Mouse (Mus musculus) activated CD4-positive, CD25-positive, alpha-beta regulatory T cell, adult 4 months (primary cell): ENCODE results near the gene Otulinl. TPM values are rescaled to one million over a fixed set of nuclear protein-coding genes. Genes with fewer than 3 reads are reported as not detected.

Source experiments
- ATAC-seq: one replicate; pipeline ENCODE4 v1.8.0; 2017
- polyA plus RNA-seq, 2 experiments: library from polyadenylated mRNA; unstranded; fragments of 100-300 nt; shearing (Covaris generic); gene quantifications; one replicate each; pipeline ENCODE4 v1.2.1; 2017

Gene Otulinl
- polyA plus RNA-seq, 2 experiments from 2014 or later: 160 to 175 TPM

DNA sequence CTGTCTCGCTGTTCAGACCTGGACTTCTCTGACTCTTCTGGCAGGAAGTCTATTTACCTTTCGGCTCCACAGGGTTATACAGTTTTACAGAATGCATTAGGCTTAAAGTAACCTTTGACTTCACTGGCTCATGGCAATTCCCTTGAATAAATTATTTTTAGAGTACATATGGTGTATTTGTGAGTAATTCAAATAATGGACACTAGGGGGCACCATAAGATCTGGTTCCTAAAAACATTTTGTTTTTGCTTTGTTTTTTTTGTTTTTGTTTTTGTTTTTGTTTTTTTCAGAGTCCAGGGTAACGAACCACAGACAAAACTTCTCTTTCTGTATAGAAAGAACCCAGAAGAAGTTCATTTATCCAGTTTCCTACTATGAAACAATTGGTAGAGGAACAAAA, 33.7 kb downstream of the Otulinl start:
- peak; percentile 44 for ATAC-seq

DNA sequence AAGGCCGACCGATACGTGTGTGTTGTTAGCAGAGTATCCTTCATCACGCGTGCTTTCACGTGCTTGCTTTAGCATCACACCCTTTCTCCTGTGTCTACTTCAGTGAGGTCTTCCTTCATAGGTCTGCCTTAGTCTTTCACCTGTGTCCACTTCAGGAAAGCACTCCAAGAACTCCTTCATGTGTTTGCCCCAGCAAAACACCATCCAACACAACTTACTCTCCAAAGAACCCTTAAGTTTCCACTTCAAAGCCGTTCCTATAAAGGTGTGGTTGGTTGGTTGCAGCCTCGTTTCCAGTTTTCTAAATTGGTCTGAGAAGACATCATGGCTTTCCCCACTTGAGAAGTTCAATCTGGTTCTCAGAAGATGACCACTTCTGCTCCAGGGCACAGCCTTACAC, 34.7 kb downstream of the Otulinl start:
- no peak for ATAC-seq

- ATAC-seq: no peak
These were observed 36.1 kb downstream of the Otulinl start for GRCm38 (mm10) chr15:27645250-27645649.

GRCm38 (mm10) chr15:27642895-27643294, 38.5 kb downstream of the Otulinl start:
- ATAC-seq: no peak

GRCm38 (mm10) chr15:27641171-27641570, 40.2 kb downstream of the Otulinl start:
- ATAC-seq: peak; percentile 99

DNA sequence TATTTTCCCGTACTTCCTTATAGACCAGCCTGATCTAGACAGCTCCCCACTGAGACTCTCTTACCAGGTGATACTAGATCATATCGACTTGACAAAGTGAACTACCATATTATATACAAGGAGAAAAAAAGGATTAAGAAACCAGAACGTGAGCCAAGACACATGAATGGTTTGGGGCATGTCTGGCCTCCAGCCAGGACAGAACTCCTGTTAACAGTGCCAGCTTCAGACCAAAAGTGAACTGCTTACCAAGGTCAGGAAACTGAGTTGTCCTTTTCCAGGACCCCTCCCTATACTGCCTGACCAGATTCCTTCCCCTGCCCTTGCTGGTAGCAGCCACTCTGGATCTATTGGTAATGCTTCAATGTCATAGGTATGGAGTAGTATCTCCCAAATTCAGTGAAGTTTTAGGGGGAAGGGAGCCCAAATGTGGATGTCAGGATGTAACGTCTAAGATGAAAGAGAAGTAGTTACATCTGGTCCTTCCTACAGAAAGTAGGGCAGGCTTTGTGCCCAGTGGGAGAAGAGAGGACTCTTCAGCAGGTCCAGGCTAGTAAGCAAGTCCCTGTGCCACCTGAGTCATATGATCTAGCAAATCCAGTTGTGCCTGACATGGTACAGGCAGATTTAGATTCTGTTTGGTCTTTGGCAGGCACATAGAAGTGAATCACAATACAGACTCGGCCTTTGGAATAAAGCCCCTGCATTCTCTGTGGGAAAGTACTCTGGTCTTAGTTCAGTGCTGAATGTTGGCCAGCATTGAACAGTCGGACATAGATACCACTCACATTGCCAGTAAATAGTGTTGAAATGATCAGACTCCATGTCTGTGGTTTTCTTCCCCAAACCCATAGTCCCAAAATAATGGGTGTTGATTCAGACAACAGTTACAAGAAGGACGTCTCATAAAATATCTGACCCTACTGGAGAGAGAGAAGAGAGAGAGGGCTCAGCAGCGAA, 47.2 kb downstream of the Otulinl start:
- no peak for ATAC-seq

- ATAC-seq: peak; percentile 77
These were observed 50.6 kb downstream of the Otulinl start, which contains the start of gene Otulin for GRCm38 (mm10) chr15:27630601-27631383. Gene Otulin, minus strand, starts transcription at chr15:27630693.

GRCm38 (mm10) chr15:27629800-27630600, 51.4 kb downstream of the Otulinl start:
- no peak for ATAC-seq

DNA sequence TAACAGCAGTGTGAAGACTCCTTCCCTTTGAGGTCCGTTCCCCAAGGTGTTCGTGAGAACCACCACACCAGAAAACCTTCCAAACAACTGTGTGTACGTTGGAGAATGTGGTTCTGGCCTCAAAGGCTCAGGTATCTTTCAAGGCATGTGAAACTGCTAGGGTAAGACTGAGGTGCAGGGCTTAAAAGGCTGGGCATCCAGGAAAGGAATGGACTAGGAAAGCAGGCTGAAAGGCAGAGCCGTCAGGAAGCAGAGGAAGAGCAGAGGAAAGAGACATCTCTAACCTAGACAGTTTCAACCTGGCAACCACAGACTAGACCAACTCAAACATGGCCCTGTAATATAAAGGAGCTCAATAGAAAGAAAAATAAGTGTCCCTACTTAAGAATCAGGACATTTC, 52.3 kb downstream of the Otulinl start:
- no peak for ATAC-seq

DNA sequence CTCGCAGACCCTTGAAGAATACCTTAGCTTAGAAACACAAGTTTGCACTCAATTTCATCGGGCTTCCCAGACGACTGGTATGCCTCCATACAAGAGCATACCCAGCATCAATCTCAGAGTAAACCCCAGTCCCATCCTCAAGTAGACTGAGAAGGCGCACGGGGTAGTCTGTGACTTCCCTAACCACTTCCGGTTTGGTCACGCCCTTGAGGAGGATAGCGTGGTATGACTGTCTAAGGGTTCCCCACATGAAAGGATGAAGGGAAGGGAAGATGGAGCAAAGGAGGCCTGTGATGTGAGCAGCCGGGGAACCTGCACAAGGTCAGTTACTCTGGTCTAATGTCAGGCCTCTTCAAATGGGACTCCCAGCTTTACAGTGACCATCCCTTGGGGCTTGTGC, 53.6 kb downstream of the Otulinl start:
- ATAC-seq: peak; percentile 69

GRCm38 (mm10) chr15:27626314-27626713, 55.1 kb downstream of the Otulinl start:
- ATAC-seq: no peak

DNA sequence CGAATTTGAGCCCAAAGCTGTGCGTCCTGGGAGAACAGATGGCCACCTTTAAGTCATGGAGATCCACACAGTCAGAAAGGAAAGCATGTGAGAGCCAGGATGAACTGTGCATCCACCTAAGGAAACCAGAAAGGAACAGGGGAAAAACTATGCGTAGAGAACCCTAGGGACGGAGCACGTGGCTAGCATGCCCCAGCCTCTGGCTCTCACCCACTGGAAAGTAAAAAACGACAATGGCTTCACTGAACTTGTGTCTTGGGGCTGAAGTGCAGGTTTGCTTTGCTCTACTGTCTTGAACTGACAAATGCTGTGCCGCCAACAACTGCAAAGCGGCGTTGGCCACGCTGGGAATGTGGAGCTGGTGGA, 55.5 kb downstream of the Otulinl start:
- no peak for ATAC-seq

GRCm38 (mm10) chr15:27625014-27625889, 56.1 kb downstream of the Otulinl start:
- no peak for ATAC-seq

DNA sequence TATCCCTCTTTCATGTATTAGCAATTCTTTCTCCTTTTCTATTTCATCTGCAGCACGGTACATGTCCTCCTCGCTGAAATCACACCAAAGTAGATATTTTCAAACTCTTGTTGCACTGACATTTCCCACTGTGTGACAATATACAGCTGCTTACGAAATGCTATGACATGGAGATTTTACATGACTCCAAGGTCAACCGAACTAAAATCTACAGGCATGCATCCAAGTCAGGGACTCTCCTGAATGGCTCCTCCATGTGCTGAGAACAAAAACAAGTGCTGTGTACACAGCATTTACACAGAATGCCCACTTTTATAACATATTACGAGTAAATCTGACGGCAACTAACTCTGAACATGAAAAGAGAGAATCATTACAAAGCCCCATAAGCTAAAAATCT, 58.1 kb downstream of the Otulinl start:
- no peak for ATAC-seq

DNA sequence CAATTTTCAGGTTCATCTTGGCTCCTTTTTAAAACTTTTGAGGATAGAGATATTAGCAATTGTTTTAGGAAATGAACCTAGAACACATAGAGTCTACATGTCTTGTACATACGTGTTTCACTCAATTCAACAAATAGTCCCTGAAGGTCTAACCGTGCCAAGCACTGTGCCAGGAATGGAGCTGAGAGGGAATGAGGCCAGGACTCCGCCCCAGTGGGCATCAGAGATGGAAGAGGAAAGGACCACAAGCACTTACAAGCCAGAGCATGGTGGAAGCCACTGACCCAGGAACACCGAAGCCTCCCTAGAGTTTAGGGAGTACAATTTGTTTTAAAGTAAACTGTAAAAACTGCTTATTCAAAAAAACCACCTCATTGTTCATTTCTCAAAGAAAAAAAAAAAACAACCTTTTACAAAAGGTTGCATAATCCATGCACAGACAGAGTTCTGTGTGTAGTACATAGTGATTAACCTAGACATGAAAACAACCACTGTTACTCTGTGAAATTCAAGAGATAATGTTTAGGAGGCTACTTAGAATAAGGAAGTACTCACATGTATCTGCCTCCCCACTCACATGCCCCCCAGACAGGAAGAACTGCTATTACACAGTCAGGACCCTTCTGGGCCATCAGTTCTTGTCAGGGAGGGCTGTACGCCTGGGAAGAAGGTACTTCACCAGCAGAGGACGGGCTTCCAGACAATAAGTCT, 60.7 kb downstream of the Otulinl start:
- ATAC-seq: no peak

- ATAC-seq: no peak
These were observed 61.7 kb downstream of the Otulinl start for GRCm38 (mm10) chr15:27619683-27620082.

DNA sequence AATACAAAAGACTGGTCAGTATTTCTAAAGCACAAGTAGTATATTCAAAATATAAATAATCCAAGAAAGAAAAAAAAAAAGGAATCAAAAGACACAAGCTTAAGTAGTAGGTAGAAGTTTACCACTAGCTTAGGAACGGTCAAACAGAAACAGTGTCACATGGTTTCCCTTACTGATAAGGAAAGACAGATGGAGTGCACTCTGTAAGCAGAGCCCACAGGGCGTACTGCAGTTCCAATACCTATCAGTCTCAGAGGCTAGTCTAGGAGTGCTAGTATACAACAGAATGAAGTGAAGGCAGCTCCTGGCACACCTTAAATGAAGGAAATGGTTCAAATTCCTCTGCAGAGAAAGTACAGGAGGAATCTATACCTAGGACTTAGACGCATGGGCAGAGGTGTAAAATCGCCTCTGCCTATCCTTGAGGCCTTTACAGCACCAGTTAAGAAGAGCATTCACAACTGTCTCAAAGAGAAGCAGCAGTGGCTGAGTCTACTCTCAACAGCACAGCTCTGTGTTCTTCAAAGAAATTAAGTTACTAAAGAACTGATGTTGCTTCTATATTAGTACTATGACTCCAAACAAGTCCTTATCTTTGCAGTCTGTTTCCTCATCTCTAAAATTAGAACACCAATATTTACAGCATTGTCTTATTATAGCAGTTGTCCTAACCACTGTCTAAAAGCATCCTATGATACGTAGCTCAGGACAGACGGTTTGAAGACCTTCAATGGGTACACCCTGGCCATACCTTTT, 62.4 kb downstream of the Otulinl start:
- ATAC-seq: no peak

DNA sequence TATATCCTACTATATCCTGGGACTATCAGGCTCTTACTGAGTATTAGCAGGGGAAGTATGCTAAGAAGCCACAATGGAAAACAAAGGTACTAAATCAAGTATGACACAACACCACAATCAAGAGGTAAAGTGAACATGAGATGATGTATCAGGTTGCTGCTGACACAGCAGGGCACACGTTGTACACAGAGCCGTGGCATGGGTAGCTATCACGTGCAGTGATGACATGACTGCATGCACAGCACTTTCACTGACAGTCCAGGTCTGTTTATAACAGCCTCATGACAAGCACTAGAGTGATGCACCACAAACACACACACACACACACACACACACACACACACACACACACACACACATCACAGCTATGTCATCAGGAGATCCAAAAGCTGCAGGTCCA, 64.2 kb downstream of the Otulinl start:
- no peak for ATAC-seq

DNA sequence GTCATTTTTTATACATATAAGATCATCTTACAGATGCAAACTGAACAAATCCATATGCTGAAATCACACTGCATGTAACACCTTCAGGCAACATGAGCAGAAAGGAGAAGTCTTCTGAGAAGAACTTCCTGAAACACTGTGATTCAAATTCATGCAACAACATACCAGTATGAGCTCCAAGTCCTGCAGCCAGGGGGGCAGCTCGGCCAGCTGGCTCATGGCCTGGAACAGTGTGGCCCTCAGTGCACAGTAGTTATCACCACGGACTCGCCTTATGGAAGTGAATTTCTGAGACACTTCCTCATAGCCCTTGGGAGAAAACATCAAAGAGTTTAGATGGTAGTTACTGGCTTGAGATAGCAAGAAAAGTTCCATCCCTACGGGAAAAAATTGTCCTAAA, 65.2 kb downstream of the Otulinl start:
- ATAC-seq: no peak

DNA sequence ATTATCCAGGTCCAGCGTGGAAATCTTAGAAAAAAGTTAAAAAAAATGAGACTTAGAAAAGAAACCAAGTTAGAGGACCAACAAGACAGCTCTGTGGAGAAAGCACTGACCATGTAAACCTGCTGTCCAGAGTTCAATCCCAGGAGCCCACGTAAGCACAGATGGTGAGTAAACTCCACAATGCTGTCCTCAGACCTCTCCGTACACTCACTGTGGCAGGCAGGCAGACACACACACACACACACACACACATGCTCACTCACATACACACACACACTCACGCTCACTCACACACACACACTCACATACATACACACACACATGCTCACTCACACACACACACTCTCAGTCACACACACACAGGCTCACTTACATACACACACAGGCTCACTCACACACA, 68.1 kb downstream of the Otulinl start:
- ATAC-seq: no peak
